Mouse (Mus musculus): ENCODE data around the gene Map3k13.
"Not testable (repeated sequence)": the region's sequence is repeated elsewhere in the genome, so short reads cannot be mapped to it uniquely, and the experiment has no call there.

Map3k13 gene

GRCm38 (mm10) chr16:21807786-21808185 is 13.6 kb downstream of the Map3k13 start:
- DNase-seq (ENCODE audit: low spot score) = not testable (repeated sequence)

GRCm38 (mm10) chr16:21813164-21813834 is 19.2 kb downstream of the Map3k13 start:
- no peak for DNase-seq (ENCODE audit: low spot score)

GRCm38 (mm10) chr16:21814861-21815668 is 20.9 kb downstream of the Map3k13 start:
- no peak for DNase-seq (ENCODE audit: low spot score)

GRCm38 (mm10) chr16:21815669-21816010 is 21.5 kb downstream of the Map3k13 start:
- no peak for DNase-seq (ENCODE audit: low spot score)

GRCm38 (mm10) chr16:21818132-21818531 is 24.0 kb downstream of the Map3k13 start:
- peak; percentile 84 for DNase-seq (ENCODE audit: low spot score)

- no peak for DNase-seq (ENCODE audit: low spot score)
Observed at GRCm38 (mm10) chr16:21818629-21819028, 24.5 kb downstream of the Map3k13 start.

GRCm38 (mm10) chr16:21825612-21826031 is 31.5 kb downstream of the Map3k13 start:
- DNase-seq (ENCODE audit: low spot score) = no peak

GRCm38 (mm10) chr16:21827153-21827552 is 33.0 kb downstream of the Map3k13 start:
- DNase-seq (ENCODE audit: low spot score) = no peak

GRCm38 (mm10) chr16:21827581-21827980 is 33.4 kb downstream of the Map3k13 start:
- no peak for DNase-seq (ENCODE audit: low spot score)

- no peak for DNase-seq (ENCODE audit: low spot score)
Observed at GRCm38 (mm10) chr16:21829711-21830110, 35.6 kb downstream of the Map3k13 start.

GRCm38 (mm10) chr16:21830784-21831183 is 36.6 kb downstream of the Map3k13 start:
- no peak for DNase-seq (ENCODE audit: low spot score)

- DNase-seq (ENCODE audit: low spot score) = no peak
Observed at GRCm38 (mm10) chr16:21831764-21832163, 37.6 kb downstream of the Map3k13 start.

GRCm38 (mm10) chr16:21833469-21833868 is 39.3 kb downstream of the Map3k13 start:
- DNase-seq (ENCODE audit: low spot score) = no peak

- DNase-seq (ENCODE audit: low spot score) = no peak
Observed at GRCm38 (mm10) chr16:21833970-21834369, 39.8 kb downstream of the Map3k13 start.

- no peak for DNase-seq (ENCODE audit: low spot score)
Observed at GRCm38 (mm10) chr16:21834866-21835583, 40.9 kb downstream of the Map3k13 start.

- no peak for DNase-seq (ENCODE audit: low spot score)
Observed at GRCm38 (mm10) chr16:21835584-21835931, 41.4 kb downstream of the Map3k13 start.

- DNase-seq (ENCODE audit: low spot score) = no peak
Observed at GRCm38 (mm10) chr16:21836311-21837072, 42.3 kb downstream of the Map3k13 start.

- no peak for DNase-seq (ENCODE audit: low spot score)
Observed at GRCm38 (mm10) chr16:21837694-21838093, 43.5 kb downstream of the Map3k13 start.

GRCm38 (mm10) chr16:21845800-21846671 is 51.9 kb downstream of the Map3k13 start:
- no peak for DNase-seq (ENCODE audit: low spot score)

GRCm38 (mm10) chr16:21848444-21848843 is 54.3 kb downstream of the Map3k13 start:
- no peak for DNase-seq (ENCODE audit: low spot score)

- no peak for DNase-seq (ENCODE audit: low spot score)
Observed at GRCm38 (mm10) chr16:21848847-21849246, 54.7 kb downstream of the Map3k13 start.

All from testis, postnatal 10 days (tissue).